Mouse (Mus musculus) frontal cortex, postnatal 25 days (tissue): ENCODE data around the gene Acad12.
A peak's percentile ranks its signal among the peaks of the same experiment; 100 is the strongest.
"Not testable (repeated sequence)": the region's sequence is repeated elsewhere in the genome, so short reads cannot be mapped to it uniquely, and the experiment has no call there.

Source experiments
- DNase-seq, 2 experiments: peaks; one replicate each; pipeline ENCODE4 v3.0.0; 2022; ENCODE audit warnings: low spot score in 2 of 2

Acad12 gene

GRCm38 (mm10) chr5:121618592-121619513 is at the start of gene Acad12:
Acad12 (minus strand) TSS chr5:121618938.
- DNase-seq: peak; percentile 47 to 62

- DNase-seq: no peak
These were observed 49.7 kb upstream of the Acad12 start for GRCm38 (mm10) chr5:121668411-121668810.

- no peak for DNase-seq
These were observed 48.3 kb upstream of the Acad12 start for GRCm38 (mm10) chr5:121667067-121667466.

- DNase-seq: no peak
These were observed 46.2 kb upstream of the Acad12 start for GRCm38 (mm10) chr5:121664971-121665370.

- no peak for DNase-seq
These were observed 45.3 kb upstream of the Acad12 start for GRCm38 (mm10) chr5:121664078-121664477.

GRCm38 (mm10) chr5:121663456-121663855 is 44.7 kb upstream of the Acad12 start:
- DNase-seq: no peak

GRCm38 (mm10) chr5:121661494-121661893 is 42.8 kb upstream of the Acad12 start:
- DNase-seq: no peak

- DNase-seq: no peak
These were observed 42.1 kb upstream of the Acad12 start for GRCm38 (mm10) chr5:121660897-121661254.

- peak; percentile 88 to 90 for DNase-seq
These were observed 41.5 kb upstream of the Acad12 start, which contains the start of the genes Acad10 and Brap for GRCm38 (mm10) chr5:121660059-121660896. Acad10 (minus strand) TSS chr5:121660514. Brap (plus strand) TSS chr5:121660563.

- not testable (repeated sequence) for DNase-seq
These were observed 38.9 kb upstream of the Acad12 start for GRCm38 (mm10) chr5:121657656-121658055.

- DNase-seq: not testable (repeated sequence)
These were observed 38.1 kb upstream of the Acad12 start for GRCm38 (mm10) chr5:121656866-121657265.

GRCm38 (mm10) chr5:121654526-121654925 is 35.8 kb upstream of the Acad12 start:
- no peak for DNase-seq

GRCm38 (mm10) chr5:121649134-121649533 is 30.4 kb upstream of the Acad12 start:
- DNase-seq: no peak

GRCm38 (mm10) chr5:121639601-121640000 is 20.9 kb upstream of the Acad12 start:
- DNase-seq: no peak

- DNase-seq: no peak
These were observed 18.6 kb upstream of the Acad12 start for GRCm38 (mm10) chr5:121637296-121637695.

GRCm38 (mm10) chr5:121634668-121635067 is 15.9 kb upstream of the Acad12 start:
- no peak for DNase-seq

- DNase-seq: no peak
These were observed 14.1 kb upstream of the Acad12 start for GRCm38 (mm10) chr5:121632804-121633203.

GRCm38 (mm10) chr5:121631106-121631647 is 12.4 kb upstream of the Acad12 start:
- not testable (repeated sequence) for DNase-seq

- peak; percentile 50 to 64 for DNase-seq
These were observed 9.1 kb upstream of the Acad12 start for GRCm38 (mm10) chr5:121627871-121628270.

- DNase-seq: no peak
These were observed 4.5 kb upstream of the Acad12 start for GRCm38 (mm10) chr5:121623241-121623640.

GRCm38 (mm10) chr5:121621102-121621501 is 2.4 kb upstream of the Acad12 start:
- DNase-seq: no peak

GRCm38 (mm10) chr5:121614921-121615320 is 3.8 kb downstream of the Acad12 start:
- not testable (repeated sequence) for DNase-seq
